Mouse (Mus musculus) cerebellum, postnatal 25 days (tissue): ENCODE measurements around the gene Snrnp40.

Experiments
- DNase-seq, 2 experiments: peaks; one replicate each; pipeline ENCODE4 v3.0.0; 2021; ENCODE audit warnings: mixed read lengths in 2 of 2

Snrnp40 gene

GRCm38 (mm10) chr4:130359486-130360237 lies at the start of gene Snrnp40, which contains the start of gene Zcchc17:
Gene Snrnp40, plus strand, starts transcription at chr4:130360132.
Gene Zcchc17, minus strand, starts transcription at chr4:130359943.
- DNase-seq, result peak; percentile 99 to 100

GRCm38 (mm10) chr4:130312526-130312925 lies 47.4 kb upstream of the Snrnp40 start:
- no peak for DNase-seq

GRCm38 (mm10) chr4:130313552-130313951 lies 46.4 kb upstream of the Snrnp40 start:
- no peak for DNase-seq

- DNase-seq, result peak; percentile 53 to 76
Observed at GRCm38 (mm10) chr4:130315771-130316527, 44.0 kb upstream of the Snrnp40 start.

GRCm38 (mm10) chr4:130316691-130317090 lies 43.2 kb upstream of the Snrnp40 start:
- DNase-seq, result no peak

- DNase-seq, result no peak
Observed at GRCm38 (mm10) chr4:130318122-130318521, 41.8 kb upstream of the Snrnp40 start.

- no peak for DNase-seq
Observed at GRCm38 (mm10) chr4:130319564-130319963, 40.4 kb upstream of the Snrnp40 start.

GRCm38 (mm10) chr4:130321640-130322039 lies 38.3 kb upstream of the Snrnp40 start:
- DNase-seq, result no peak

- no peak for DNase-seq
Observed at GRCm38 (mm10) chr4:130322567-130322966, 37.4 kb upstream of the Snrnp40 start.

GRCm38 (mm10) chr4:130323165-130323564 lies 36.8 kb upstream of the Snrnp40 start:
- no peak for DNase-seq

- DNase-seq, result no peak
Observed at GRCm38 (mm10) chr4:130323607-130324006, 36.3 kb upstream of the Snrnp40 start.

GRCm38 (mm10) chr4:130325446-130325845 lies 34.5 kb upstream of the Snrnp40 start:
- no peak for DNase-seq

GRCm38 (mm10) chr4:130327366-130327765 lies 32.6 kb upstream of the Snrnp40 start:
- DNase-seq, result peak; percentile 81

GRCm38 (mm10) chr4:130335867-130336266 lies 24.1 kb upstream of the Snrnp40 start:
- no peak for DNase-seq

GRCm38 (mm10) chr4:130341691-130342090 lies 18.2 kb upstream of the Snrnp40 start:
- DNase-seq, result peak; percentile 68 to 75

- DNase-seq, result peak in 1 of 2 experiments; percentile 23
Observed at GRCm38 (mm10) chr4:130349666-130350065, 10.3 kb upstream of the Snrnp40 start.

GRCm38 (mm10) chr4:130350690-130351422 lies 9.1 kb upstream of the Snrnp40 start:
- DNase-seq, result no peak

- DNase-seq, result no peak
Observed at GRCm38 (mm10) chr4:130352588-130352987, 7.3 kb upstream of the Snrnp40 start.

GRCm38 (mm10) chr4:130357946-130358345 lies 2.0 kb upstream of the Snrnp40 start:
- no peak for DNase-seq

GRCm38 (mm10) chr4:130360238-130360590 lies 282 bp downstream of the Snrnp40 start:
- DNase-seq, result no peak

GRCm38 (mm10) chr4:130376675-130377074 lies 16.7 kb downstream of the Snrnp40 start:
- DNase-seq, result peak in 1 of 2 experiments; percentile 27

GRCm38 (mm10) chr4:130377500-130377899 lies 17.6 kb downstream of the Snrnp40 start:
- no peak for DNase-seq

GRCm38 (mm10) chr4:130379181-130379580 lies 19.2 kb downstream of the Snrnp40 start:
- DNase-seq, result no peak
